Mouse (Mus musculus): ENCODE measurements around the gene Itpa.

DNA sequence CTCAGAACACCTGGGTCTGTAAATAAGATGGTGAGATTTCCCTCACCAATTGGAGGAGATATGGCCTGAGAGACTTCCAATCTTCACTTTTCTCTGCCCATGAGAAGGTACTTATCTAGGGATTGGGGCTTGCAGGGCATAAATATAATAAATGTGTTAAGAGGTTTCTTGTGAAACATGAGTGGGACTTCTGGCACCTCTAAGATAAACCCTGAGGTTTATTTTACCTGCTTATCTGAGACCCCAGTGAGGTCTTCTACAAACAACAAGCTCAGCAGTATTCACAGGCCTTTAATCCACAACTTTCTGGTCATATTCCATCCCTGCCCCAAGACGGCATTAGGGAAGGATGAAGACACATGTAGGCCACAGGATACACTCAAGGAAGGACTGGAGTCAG lies 13.7 kb upstream of the Itpa start:
- TF ChIP-seq CTCF (IDR thresholded peaks at IDR 0.05; ENCODE audit: control insufficient read depth, insufficient read depth, insufficient replicate concordance, low read depth, low read length) (no peak), POLR2A (IDR thresholded peaks at IDR 0.05; ENCODE audit: control insufficient read depth, low read depth, low read length) (no peak)

Measured in testis, adult 2 months (tissue).